Mouse (Mus musculus) heart, adult 11 months (tissue): ENCODE measurements at regions not wholly inside any gene's neighbourhood (a gene's known extent, or its start where the extent isn't known, plus 50 kb on each side); places are given as distances from the start of the nearest gene placed in this dataset.

ENCODE experiments used
- DNase-seq: peaks from one replicate; pipeline ENCODE4 v3.0.0; 2022

DNA sequence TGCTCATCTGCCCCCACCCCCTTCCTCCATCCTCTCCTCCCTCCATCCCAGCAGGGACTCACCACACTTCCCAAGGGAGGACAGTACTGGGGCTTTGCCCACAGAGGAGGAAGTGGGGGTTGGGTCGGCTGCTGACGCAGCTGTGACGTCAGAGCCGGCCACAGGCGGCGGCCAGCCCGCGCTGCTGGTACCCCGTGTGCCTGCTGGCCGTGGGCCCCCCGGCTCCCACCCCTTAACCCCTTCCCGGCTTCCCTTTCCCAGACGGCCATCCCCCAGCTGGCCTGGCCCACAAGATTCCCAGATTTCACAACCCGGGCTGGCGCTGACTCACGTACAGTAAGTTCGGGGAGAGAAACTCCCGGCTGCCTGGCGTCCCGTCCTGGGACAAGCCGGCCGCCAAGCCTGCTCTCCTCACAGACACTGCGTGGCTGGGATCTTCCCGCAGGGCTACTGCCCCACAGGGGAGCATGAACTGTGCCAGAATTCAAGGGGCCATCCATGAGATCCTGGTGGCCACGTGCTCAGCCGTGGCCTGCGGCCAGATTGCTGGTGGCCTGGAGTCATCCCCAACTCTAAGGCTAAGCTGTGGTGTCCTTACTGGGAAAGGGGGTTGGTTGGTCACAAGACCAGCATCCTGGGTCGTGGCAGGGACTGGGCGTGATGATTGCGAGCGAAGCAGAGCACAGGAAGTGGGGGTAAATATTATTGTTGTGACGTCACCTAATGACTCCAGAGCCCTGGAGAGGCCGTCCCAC lies 87.9 kb upstream of the Tmem189 start:
- DNase-seq = peak; percentile 99

DNA sequence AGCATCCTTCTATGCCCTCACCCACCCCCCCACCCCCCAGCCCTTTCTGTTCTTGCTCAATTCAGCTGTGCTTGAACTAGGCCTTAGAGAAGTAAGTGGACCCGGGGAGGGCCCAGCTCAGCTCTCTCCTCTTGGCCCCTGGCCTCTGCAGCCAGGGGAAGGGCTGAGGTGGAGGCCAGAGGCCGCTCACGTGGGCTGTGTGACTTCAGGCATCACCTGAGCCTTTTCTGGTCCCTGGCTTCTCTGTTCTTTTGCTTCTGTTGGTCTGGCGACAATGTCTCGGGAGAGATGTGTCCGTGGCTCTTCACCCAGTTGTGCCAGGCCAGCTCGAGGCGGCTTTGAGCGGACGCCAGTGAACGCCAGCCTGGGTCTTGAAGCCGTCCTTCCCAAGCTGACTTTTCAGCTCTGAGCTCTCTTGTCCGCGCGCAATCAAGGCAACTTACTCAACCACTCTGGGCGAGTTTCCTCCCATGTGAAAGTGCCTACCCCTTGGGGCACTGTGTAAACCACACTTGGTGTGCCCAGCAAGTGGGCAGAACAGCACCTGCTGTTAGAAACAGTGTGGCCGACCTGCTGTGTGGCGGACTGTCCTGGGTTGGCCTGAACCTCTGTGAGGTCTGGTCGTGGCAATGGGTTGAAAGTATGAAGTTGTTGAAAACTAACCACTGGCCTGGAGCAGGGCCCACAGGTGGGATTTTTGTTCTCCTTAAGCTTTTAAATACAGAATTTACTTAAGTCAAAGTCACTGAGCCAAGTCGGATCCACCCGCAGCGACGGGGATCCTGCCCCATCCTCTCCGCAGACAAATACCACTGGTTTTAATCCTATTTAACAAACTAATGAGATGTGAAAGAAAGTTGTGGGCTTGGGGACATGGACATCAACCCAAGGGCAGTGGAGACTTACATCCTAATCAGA lies 86.9 kb upstream of the Tmem189 start:
- DNase-seq = peak; percentile 95

DNA sequence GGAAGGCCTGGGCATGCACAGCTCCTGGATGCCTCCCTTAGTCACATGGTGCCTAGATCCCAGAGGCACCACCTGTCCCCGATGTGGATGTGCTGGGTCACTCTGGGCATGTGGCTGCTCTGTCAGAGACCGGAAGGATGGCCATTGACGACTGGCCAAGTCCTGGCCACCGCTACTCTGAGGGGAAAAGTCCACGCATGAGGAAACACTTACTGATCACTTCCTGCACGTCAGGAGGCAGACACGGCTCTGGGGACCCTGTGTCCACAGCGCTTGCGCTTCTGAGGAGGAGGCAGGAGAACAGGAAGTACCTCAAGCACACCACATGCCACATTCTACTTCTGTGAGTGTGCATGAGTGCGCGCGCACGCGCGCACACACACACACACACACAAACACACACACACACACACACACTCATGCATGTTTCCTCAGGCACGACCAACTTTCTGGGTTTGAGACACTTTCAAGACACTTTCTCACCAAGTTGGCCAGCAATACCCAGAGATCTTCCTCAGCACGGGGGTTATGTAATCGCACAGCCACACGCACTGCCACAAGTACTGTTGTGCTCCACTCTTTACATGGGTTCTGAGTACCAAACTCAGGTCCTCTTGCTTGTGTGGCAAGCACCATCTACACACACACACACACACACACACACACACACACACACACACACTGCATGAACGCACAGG lies 85.7 kb upstream of the Tmem189 start:
- peak; percentile 99 for DNase-seq

DNA sequence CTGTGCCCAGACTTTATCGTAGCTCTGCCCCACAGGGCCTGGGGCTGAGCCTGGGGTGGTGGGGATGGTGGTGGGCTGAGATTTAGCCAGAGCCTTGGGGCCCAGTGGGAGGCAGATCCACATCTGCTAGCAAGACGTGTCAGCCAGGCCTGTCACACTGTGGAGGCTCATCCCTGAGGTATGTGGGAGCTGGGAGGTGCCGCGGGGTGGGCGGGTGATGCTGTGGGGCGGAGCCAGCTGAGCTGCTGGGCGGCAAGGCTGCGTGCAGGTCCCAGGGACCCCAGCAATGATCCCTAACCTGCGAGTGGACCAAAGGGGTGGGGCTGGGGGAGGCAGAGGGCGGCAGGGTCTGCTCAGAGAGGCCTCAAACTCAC lies 85.2 kb upstream of the Tmem189 start:
- no peak for DNase-seq

GRCm38 (mm10) chr2:167774166-167774805 lies 84.7 kb upstream of the Tmem189 start:
- DNase-seq = peak; percentile 97

DNA sequence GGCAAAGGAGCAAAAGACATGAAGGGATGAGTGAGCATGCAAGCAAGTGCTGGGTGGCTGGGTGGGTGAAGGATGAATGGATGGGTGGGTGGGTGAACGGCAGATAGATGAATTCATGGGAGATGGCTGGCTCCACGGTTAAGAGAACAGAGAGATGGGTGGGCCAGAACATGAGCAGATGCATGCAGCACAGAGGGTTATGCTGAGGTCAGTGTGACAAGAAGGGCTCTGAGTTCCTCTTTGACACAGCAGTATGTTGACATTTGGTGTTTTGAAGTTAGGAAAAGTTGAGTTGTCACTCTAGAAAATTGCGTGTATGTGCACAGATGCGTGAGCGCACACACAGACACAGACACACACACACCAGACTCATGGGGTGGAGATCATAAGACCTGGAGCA lies 83.2 kb upstream of the Tmem189 start:
- DNase-seq = no peak

DNA sequence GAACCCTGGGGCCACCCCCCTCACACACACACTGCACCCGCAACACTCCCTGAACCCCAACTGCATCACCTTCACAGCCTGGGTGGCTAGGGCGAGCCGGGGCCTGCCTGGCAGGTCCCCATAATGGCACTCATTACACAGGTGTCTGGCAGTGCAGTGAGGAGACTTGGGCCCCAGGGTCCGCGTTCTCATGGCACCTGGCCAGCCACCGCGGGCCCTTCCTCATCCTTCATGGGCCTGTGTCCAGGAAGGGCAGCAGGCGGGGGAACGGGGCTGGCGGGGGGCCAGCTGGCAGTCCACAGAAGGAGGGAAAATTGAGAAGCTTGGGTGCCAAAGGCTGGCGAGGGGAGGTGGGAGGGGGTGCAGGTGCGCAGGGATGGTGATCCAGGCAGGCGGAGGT lies 78.3 kb upstream of the Tmem189 start:
- peak; percentile 93 for DNase-seq

- DNase-seq = no peak
Observed at GRCm38 (mm10) chr2:167767371-167767770, 77.7 kb upstream of the Tmem189 start.

DNA sequence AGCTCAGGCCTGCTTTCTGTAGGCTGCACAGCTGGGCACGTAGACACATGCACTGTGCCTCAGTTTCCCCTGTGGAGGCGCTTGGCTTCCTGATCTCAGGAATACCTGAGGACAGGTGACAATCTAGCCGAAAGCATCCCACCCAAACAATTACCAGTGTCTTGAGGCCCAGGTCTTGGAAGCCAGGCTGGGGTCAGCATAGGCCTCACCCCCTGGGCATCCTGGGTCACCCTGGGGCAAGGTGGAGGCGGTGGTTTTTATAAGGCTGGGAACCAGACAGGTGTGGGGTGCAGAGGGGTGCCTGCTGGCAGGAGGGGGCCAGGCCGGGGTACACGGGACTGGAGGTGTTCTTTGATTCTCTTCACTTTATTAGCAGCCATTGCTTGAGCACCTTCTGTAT lies 76.2 kb upstream of the Tmem189 start:
- peak; percentile 95 for DNase-seq

GRCm38 (mm10) chr2:167765072-167765800 lies 75.6 kb upstream of the Tmem189 start:
- DNase-seq = peak; percentile 100

DNA sequence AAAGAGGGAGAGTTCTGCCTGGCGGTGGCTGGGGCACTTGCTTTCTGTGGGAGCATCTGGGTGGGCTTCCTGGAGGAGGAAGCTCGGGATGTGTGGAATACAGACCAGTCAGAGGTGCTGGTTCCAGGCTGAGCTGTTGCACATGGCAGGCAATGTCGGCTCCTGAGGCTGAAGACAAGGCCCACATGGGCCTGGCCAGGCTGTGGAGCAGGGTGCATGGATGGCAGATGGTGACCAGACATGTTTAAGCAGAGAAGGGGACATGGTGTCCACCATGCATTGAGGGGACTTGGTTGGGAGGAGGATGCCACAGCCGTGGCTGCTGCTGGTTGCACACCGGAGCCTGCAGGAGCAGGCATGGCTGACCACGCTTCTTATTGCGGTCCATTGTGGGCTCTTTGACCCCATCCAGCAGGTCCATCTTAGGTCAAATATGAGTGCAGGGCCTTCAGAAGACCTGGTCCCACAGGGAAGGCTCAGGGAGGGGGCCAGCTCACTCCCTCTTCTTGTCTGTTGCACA lies 74.3 kb upstream of the Tmem189 start:
- DNase-seq = peak; percentile 92

DNA sequence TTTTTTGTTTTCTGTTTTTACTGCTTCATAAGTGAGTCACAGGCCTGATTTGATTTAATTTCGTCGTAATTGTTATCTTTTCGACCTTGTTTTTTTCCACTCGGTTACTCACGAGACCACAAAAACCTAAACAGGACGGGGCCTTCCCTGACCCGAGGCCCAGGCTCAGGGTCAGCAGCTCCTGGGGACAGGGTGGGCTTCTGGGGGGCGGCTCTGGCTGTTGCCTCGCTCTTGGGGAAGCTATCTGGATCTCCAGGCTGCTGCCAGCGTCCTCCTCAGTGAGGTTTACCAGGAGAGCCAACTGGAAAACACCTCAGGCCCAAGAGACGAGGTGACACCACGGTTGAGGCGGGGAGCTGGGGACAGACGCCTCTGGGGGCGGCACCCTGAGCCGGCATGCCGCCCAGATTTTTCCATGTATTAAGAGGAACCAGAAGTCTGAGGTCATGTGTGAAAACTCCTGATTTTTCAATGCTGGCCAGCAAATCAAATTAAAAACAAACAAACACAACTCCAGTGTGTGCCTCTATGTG lies 71.8 kb upstream of the Tmem189 start:
- peak; percentile 96 for DNase-seq

DNA sequence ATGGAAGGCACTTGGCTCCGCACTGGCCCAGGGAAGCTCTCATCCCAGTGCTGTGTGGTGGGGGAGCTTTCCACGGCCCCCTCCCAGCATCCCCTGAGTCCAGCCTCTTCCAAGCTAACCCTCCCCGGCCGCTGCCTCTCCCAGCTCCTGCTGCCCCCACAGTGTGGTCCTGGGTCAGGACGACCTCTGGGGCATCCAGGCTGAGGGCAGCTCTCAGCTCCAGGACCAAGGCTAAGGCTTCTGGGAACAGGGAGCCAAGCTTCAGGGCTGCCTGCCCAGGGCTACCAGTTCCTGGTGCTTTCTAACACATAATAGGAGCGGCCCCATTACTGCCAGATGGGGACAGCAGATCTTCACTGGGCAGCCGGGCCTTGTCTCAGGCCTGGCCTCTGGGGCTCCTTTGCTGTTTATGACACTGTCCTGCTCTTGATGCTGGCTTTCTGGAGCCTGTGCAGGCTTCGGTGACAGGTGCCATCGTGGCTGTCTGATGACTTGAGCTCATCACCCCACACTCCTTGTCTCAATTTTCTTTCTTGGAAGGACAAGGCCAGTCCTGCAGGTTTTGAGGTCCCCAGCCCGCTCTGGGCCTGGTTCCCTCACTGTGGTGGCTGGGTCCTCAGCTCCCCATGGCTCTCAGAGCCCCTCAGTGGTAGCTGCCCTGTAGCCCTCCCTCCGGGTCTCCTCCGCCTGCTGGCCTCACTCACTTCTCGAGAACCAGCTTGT lies 71.2 kb upstream of the Tmem189 start:
- DNase-seq = peak; percentile 95

DNA sequence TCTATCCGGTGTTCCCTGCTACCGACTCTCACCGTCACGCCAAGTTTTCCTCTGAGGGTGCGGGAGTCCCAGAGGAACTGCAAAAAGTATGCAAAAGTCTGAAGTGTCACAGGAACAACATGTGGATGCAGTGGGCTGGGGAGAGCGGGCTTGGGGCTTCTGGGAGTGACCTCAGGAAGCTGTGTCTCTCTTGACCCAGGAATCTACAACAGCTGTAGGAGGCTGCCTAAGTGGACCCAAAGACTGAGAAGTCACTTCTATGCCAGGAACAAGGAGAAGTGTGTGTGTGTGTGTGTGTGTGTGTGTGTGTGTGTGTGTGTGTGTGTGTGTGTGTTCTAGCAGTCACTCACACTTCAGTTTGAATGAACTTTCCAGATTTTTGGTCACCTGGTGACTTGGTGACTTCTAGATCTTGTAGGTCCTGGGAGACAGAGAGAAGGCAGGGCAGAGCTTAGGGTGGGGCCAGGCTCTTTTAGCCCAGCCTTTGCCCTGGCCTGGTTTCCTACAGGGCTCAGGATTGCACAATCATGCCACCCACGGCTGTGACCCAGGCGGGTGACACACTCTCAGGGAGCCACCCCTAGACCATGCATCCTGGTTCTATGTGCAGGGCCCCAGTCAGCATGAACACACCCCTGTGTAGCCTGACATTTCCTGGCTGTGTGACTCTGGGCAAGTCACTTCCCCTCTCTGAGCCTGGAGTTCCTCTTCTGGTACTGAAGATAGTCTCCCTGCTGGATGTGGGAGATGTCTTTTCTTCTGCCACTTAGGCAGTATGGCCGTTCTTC lies 70.2 kb upstream of the Tmem189 start:
- peak; percentile 99 for DNase-seq

GRCm38 (mm10) chr2:167757157-167757780 lies 67.6 kb upstream of the Tmem189 start:
- DNase-seq = peak; percentile 98

DNA sequence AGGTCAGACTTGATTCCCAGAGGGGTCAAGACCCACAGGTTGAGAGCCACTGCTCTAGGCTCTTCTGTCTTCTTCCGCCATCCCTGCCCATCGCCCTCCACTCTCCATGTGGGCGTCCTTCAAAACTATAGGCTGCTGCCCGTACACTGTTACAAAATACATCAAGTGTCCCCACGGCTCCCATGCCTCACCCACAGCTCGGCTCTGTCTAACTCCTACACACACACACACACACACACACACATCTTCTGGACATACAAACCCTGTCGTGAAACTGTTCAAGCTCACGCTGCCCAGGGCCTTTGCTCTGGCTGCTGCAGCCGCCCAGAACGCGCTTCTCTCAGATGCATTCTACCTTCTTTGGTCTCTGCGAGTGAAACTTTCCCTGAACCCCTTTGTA lies 67.1 kb upstream of the Tmem189 start:
- DNase-seq = no peak

DNA sequence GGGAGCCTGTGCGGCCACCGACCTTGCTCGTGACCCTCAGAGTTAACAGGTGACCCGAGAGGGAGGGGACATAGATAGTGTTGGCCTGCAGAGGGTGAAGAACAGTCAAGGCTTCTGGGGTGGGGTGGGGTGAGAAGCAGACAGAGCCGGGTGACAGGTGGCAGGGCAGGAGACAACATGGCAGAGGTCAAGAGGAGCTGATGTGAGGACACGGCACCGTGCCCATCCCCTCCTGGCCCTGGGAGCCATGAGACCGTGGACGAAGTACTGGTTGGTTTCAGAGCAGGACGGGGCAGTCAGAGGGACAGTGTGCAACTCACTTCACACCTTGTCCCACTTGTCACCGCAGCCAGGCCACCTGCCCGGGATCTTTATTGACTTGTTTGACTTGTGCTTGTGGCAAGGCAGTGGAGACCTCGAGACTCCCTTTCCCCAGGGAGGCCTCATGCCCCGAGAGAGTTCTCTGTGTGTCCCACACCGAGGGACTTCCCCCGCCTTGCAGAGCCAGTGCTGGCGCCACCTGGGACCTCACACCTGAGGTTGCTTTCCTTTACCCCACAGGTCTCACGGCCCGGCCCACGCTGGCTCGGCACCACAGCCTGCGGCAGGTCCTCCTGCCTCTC lies 65.4 kb upstream of the Tmem189 start:
- DNase-seq = peak; percentile 96

DNA sequence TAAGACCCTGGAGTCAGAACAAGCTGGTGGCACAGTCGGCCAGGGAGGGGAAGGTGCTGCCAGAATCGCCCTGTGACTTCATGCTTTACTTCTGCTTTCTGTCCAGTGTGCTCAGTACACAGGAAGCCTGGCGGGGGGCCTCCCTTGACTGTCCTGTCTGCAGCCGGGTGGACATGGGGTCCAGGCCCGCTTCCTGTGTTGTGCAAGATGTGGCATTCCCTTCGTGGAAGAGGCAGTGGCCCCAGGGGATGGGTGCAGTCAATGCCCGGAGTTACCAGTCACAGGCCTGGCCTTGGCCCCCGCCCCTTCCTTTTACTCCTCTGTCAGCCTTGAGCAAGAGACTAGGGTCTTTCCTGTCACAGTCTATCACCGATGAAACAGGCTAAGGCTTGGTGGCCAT lies 64.3 kb upstream of the Tmem189 start:
- DNase-seq = peak; percentile 99
